Mouse (Mus musculus) ES-E14 (cell line): ENCODE measurements around the gene Grb7.

Experiments
- ZC3H11A ChIP-seq: IDR thresholded peaks from 2 replicates; pipeline ENCODE4 v1.6.1; 2012; ENCODE audit warnings: low read depth, mild to moderate bottlenecking, inconsistent platforms, low read length, borderline replicate concordance
- ZNF384 ChIP-seq: IDR thresholded peaks from 2 replicates; pipeline ENCODE4 v1.6.1; 2012; ENCODE audit warnings: low read depth, low read length, inconsistent platforms

DNA sequence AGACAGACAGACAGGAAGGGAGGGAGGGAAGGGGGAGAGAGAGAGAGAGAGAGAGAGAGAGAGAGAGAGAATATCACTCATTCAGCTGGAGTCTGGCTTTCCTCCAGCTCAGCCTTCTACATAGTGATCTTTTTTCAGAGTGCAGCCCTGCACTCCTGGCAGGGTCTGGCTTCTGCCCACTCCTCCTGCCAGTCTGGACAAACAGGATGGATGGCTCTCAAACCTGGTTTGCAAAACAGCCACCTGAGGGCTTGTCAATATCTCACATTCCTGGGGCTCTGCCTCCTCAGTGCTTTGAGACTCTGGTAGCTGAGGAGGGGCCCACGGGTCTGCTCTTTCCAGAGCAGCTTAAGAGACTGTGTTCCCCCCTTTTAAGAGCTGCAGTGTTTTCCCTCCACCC is 956 bp upstream of the Grb7 start:
- TF ChIP-seq ZNF384 (no peak), ZC3H11A (no peak)
